Mouse (Mus musculus): Measurements from ENCODE around the gene Hist1h1d.

DNA sequence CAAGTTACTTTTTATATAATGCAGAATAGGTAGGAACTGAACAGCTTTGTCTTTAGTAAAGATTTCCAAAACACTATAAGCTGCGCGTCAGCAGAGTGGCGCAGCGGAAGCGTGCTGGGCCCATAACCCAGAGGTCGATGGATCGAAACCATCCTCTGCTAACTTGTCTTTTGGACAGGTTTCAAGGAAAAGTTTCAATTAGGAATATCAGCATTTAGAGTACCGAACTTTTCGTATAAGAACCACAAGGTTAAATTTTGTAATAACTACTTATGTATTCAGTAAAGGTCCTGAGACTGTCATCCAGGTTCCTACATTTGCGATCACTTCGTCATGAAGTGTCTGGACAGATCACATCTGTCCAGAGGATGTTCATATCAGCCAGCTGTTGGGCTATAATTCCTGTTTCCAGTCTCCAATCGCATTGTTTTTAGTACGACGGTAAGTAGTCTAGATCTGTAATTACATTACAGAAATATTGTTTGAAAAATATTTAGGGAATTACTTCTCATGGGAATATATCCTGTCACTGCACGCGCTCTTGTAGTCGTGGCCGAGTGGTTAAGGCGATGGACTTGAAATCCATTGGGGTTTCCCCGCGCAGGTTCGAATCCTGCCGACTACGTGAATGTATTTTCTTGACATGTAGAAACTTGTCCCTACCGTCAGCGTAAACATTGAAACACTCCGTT is 35.3 kb upstream of the Hist1h1d start:
- TF ChIP-seq CTCF (IDR thresholded peaks at IDR 0.05; ENCODE audit: extremely low read depth, insufficient read depth, insufficient read length, insufficient replicate concordance) (no peak), POLR2A (IDR thresholded peaks at IDR 0.05; ENCODE audit: low read depth, low read length) (no peak)

Measured in spleen, adult 2 months (tissue).